Mouse (Mus musculus): Measurements from ENCODE around the gene Gm5741.

Gene Gm5741

DNA sequence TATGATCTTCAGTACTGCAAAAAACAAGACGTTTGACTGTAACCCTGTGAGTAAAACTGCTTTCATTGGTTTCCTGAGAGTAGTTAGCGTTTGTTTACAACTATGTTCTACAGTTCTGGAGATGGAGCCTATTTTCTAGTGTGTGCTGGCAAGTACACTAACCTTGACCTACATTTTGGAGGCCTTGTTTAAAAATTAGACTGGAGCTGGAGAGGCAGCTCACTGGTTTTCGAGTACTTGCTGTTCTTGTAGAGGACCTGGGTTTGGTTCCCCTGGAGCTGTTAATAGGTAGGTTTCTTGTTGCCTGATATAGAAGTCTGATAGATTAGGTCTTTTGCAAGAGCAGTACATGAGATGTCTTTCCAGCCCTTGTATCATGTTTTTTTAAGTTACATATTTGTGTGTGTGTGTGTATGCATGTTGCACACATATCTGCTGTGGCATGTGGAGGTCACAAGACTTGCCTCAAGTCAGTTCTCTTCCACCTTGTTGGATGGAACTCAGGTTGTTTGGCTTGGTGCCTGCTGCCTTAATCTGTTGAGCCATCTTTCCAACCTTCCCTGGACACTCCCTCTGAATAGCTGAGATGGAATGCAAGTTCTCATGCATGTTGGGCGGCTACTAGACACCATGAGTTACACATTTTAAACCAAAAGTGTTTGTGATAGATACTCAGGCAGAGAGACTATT, 35.0 kb downstream of the Gm5741 start:
- DNase-seq (ENCODE audit: low read depth, low spot score): no peak

DNA sequence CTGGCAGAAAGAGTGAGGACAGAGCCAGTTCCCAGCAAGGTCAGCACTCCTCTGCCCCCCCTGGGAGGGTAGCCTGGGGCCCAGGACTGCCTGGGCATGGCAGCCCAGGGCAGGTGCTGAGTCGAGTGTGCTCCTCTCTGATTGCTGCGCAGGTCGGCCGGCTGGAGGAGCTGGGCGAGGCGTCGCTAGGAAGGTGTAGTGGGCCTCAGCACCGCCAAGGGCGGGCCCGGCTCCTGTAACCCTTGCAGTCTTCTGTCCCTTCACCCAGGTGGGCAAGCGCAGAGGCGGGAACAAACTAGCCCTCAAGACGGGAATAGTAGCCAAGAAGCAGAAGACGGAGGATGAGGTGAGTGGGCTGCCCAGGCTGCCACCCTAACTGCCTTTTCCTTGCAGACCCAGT, 38.5 kb downstream of the Gm5741 start:
- DNase-seq (ENCODE audit: low read depth, low spot score): no peak

- no peak for DNase-seq (ENCODE audit: low read depth, low spot score)
Observed at GRCm38 (mm10) chr8:85027922-85028321, 39.9 kb downstream of the Gm5741 start.

- no peak for DNase-seq (ENCODE audit: low read depth, low spot score)
Observed at GRCm38 (mm10) chr8:85027516-85027855, 40.3 kb downstream of the Gm5741 start.

- DNase-seq (ENCODE audit: low read depth, low spot score): peak; percentile 93
Observed at GRCm38 (mm10) chr8:85026670-85027515, 40.9 kb downstream of the Gm5741 start, which contains the start of gene Trir. Gene Trir (plus strand): TSS chr8:85026823.

- peak; percentile 97 for DNase-seq (ENCODE audit: low read depth, low spot score)
Observed at GRCm38 (mm10) chr8:85025098-85025932, 42.5 kb downstream of the Gm5741 start, which contains the start of gene Asna1. Gene Asna1 (minus strand): TSS chr8:85025281.

DNA sequence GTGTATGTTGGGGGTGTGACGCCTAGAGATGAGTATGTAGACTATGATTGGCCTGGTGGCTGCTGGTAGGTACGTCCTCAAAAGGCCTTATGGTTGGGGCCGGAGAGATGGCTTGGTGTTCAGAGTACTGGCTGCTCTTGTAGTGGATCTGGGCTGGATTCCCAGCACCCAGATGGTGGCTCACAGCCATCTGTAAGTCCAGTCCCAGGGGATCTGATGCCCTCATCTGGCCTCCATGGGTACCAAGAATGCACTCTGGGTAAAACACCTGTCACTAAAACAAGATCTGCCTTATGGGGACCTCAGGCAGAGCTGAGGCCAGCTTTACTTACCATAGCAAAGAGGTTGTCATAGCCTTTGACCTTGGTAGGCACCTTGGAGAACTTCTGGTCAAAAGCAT, 43.9 kb downstream of the Gm5741 start:
- no peak for DNase-seq (ENCODE audit: low read depth, low spot score)

GRCm38 (mm10) chr8:85021514-85022055, 46.2 kb downstream of the Gm5741 start:
- no peak for DNase-seq (ENCODE audit: low read depth, low spot score)
